Mouse (Mus musculus) heart, embryonic 16.5 days (tissue): ENCODE measurements around the gene Tulp1. TPM values are rescaled to one million over a fixed set of nuclear protein-coding genes. Genes with fewer than 3 reads are reported as not detected.
"Not testable (repeated sequence)": the region's sequence is repeated elsewhere in the genome, so short reads cannot be mapped to it uniquely, and the experiment has no call there.

ENCODE experiments used
- ATAC-seq: fragments of 200-750 bp; cut with Nextera tagmentation; replicated peaks from 2 replicates; pipeline ENCODE4 v1.8.0; 2017; ENCODE audit warnings: moderate number of reproducible peaks; ENCODE audit not compliant: insufficient read depth, low FRiP score; ENCODE audit errors: extremely low read depth
- H3K27ac ChIP-seq: fragments of 300-500 bp; sonication (generic); 2 replicates; pipeline ENCODE4 v1.5.1; 2014; ENCODE audit warnings: mild to moderate bottlenecking, low read length, control low read depth, moderate library complexity
- H3K27me3 ChIP-seq: fragments of 300-500 bp; sonication (generic); 2 replicates; pipeline ENCODE4 v1.6.1; 2014; ENCODE audit warnings: low read length, mixed read lengths; ENCODE audit not compliant: control insufficient read depth, insufficient read depth
- H3K36me3 ChIP-seq: fragments of 300-500 bp; sonication (generic); 2 replicates; pipeline ENCODE4 v1.6.1; 2014; ENCODE audit not compliant: control insufficient read depth, insufficient read depth
- H3K4me1 ChIP-seq: fragments of 300-500 bp; sonication (generic); 2 replicates; pipeline ENCODE4 v1.6.1; 2014; ENCODE audit warnings: low read length, mixed read lengths; ENCODE audit not compliant: control insufficient read depth, insufficient read depth
- H3K4me2 ChIP-seq: fragments of 300-500 bp; sonication (generic); 2 replicates; pipeline ENCODE4 v1.6.1; 2014; ENCODE audit warnings: low read depth, mild to moderate bottlenecking, control low read depth, low read length
- H3K4me3 ChIP-seq: fragments of 300-500 bp; sonication (generic); 2 replicates; pipeline ENCODE4 v1.5.1; 2014; ENCODE audit warnings: mild to moderate bottlenecking, control low read depth, low read length
- H3K9ac ChIP-seq: fragments of 300-500 bp; sonication (generic); 2 replicates; pipeline ENCODE4 v1.6.1; 2014; ENCODE audit warnings: low read length, control low read depth
- H3K9me3 ChIP-seq: fragments of 300-500 bp; sonication (generic); replicated peaks from 2 replicates; pipeline ENCODE4 v1.6.1; 2016; ENCODE audit warnings: low read length; ENCODE audit not compliant: control insufficient read depth
- whole genome bisulfite sequencing: fragments of 180-500 bp; shearing (Covaris S2); extraction: QIAGEN DNeasy Blood & Tissue Kit; methylation state at CpG from one replicate; pipeline ENCODE4 v1.1.7; 2014; 5-methylcytosine and 5-hydroxymethylcytosine counted together
- polyA plus RNA-seq: library from polyadenylated mRNA; unstranded; fragments of >200 nt; fragmentation: Nextera tagmentation; extraction: Ambion mirVana; gene quantifications from 2 replicates; pipeline ENCODE4 v1.2.1, GENCODE M21; 2015

The Tulp1 gene
- polyA plus RNA-seq, 1 experiment from 2014 or later, result 2.1 TPM

DNA sequence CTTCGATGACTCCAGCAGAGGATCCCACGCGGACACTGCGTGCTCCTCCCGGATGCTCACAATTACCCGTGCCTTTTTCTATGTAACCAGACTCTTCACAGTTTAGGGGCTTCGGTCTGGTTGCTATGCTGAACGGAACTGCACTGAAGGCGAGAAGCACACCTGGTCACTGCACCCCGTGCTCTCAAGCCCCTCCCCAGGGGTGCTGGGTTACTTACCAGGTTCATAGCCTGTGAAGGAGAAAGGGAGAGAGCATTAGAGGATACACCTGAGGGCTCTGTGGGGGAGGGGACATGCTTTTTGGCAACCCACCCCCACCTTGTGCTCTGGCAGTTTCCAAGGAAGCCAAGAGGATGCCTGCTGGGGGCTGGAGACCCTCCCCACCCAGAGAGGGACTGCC is 29.8 kb downstream of the Tulp1 start:
- Histone ChIP-seq H3K27me3 (no peaks in the 10 kb centered on the region), H3K4me2 (no peak overlapping the region), H3K9me3 (no peaks in the 10 kb centered on the region), H3K36me3 (peaks cover 22% of the 10 kb centered on the region), H3K27ac (no peak overlapping the region), H3K9ac (no peak overlapping the region), H3K4me1 (peaks cover 8% of the 10 kb centered on the region), H3K4me3 (no peak overlapping the region)
- WGBS, result 68% methylated on average over 10 of the region's 10 CpGs
- ATAC-seq, result no peak

DNA sequence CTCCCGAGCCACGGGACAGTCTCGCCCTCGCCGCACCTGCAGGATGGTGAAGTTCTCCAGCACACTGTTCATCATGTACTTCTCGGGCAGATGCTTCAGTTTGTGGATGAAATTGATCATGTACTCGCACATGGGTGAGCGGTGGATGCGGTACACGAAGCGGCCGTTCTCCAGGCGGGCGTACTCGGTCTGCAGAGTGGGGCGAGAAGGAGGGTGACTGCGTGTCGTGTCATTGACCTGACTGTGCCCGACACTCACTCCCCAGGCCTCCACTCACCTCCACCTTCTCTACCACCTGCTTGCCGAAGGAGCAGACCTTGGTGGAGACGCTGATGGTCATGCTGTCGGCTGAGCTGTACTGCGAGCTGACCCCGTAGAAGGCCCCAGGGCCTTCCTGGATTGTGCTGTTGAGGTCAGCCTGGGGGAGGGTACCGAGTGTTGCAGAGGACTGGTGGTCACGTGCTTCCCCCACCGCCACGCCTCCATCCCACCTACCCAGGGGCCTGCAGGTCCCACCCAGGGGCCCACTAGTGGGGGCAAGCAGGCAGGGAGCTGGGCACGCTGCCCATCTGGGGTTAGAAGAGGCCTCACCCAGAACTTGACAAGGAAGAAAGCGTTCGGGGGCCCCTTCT is 32.0 kb downstream of the Tulp1 start:
- 51% methylated on average over 31 of the region's 31 CpGs for WGBS
- ATAC-seq, result no peak
- Histone ChIP-seq H3K9me3 (no peaks in the 10 kb centered on the region), H3K4me1 (peaks cover 16% of the 10 kb centered on the region), H3K4me3 (no peak overlapping the region), H3K4me2 (no peak overlapping the region), H3K27ac (no peak overlapping the region), H3K9ac (no peak overlapping the region), H3K27me3 (no peaks in the 10 kb centered on the region), H3K36me3 (peaks cover 21% of the 10 kb centered on the region)

DNA sequence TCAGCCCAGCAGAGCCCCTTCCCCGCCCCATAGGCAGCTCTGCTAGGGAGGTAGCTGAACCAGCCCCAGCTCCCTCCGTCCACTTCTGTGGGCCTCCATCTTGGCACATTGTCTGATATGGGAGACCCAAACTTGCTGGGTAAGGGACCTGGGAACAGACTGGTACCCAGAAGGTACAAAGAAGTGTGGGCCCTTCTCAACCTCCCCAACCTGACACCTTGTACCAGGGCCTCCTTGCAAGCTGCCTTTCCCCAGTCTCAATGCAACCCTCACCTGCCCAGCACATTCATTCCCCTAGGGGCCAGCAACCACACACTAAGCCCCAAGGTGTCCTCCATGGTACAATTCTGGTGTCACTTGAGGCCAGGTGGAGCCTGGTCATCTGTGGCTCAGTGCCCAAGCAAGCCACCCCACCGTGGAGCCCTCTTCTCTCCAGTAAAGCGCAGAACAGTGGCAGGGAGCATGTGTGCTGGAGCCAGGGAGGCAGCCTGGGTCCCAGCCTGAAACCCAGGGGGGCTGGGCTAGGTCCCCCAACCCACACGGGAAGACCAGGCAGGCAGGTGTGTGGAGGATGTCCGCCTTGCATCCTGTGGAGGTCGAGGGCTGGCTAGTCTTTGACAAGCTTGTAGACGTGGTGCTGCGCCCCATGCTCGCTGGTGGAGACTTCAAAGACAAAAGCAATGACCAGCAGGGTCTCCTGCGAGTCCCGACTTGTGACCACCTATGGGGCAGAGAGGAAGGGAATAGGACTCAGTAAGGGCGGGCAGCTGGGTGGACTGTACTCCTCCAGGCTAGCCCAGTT is 32.7 kb downstream of the Tulp1 start:
- H3K27me3 ChIP-seq, result no peaks in the 10 kb centered on the region
- no peaks in the 10 kb centered on the region for H3K9me3 ChIP-seq
- no peak overlapping the region for H3K9ac ChIP-seq
- no peak overlapping the region for H3K4me3 ChIP-seq
- no peak for ATAC-seq
- no peak overlapping the region for H3K27ac ChIP-seq
- no peak overlapping the region for H3K4me2 ChIP-seq
- 57% methylated on average over 13 of the region's 13 CpGs for WGBS
- H3K4me1 ChIP-seq, result peaks cover 20% of the 10 kb centered on the region
- peaks cover 20% of the 10 kb centered on the region for H3K36me3 ChIP-seq

- Histone ChIP-seq H3K4me2 (no peak overlapping the region), H3K9ac (no peak overlapping the region), H3K4me1 (peaks cover 20% of the 10 kb centered on the region), H3K4me3 (no peak overlapping the region), H3K27ac (no peak overlapping the region), H3K27me3 (no peaks in the 10 kb centered on the region), H3K36me3 (peaks cover 18% of the 10 kb centered on the region), H3K9me3 (no peaks in the 10 kb centered on the region)
- WGBS, result 43% methylated on average over 6 of the region's 7 CpGs
- no peak for ATAC-seq
Measured at GRCm38 (mm10) chr17:28331241-28332112, 33.5 kb downstream of the Tulp1 start.

- not testable (repeated sequence) for H3K27me3 ChIP-seq, H3K9ac ChIP-seq, H3K27ac ChIP-seq, H3K4me3 ChIP-seq, H3K9me3 ChIP-seq, ATAC-seq, H3K4me2 ChIP-seq
- Histone ChIP-seq H3K4me1 (peaks cover 20% of the 10 kb centered on the region), H3K36me3 (peaks cover 21% of the 10 kb centered on the region)
- 62% methylated on average over 6 of the region's 8 CpGs for WGBS
Measured at GRCm38 (mm10) chr17:28330590-28330989, 34.4 kb downstream of the Tulp1 start.

GRCm38 (mm10) chr17:28330232-28330546 is 34.8 kb downstream of the Tulp1 start:
- H3K9ac ChIP-seq, result peak overlapping the region; percentile 93
- no peaks in the 10 kb centered on the region for H3K27me3 ChIP-seq
- no peak for ATAC-seq
- H3K4me3 ChIP-seq, result peak overlapping the region; percentile 79
- H3K4me2 ChIP-seq, result peak overlapping the region; percentile 82
- peaks cover 20% of the 10 kb centered on the region for H3K4me1 ChIP-seq
- no peaks in the 10 kb centered on the region for H3K9me3 ChIP-seq
- WGBS, result 50% methylated on average over 2 of the region's 2 CpGs
- H3K36me3 ChIP-seq, result peaks cover 21% of the 10 kb centered on the region
- peak overlapping the region; percentile 93; the same call in 1 of the 2 replicates for H3K27ac ChIP-seq

DNA sequence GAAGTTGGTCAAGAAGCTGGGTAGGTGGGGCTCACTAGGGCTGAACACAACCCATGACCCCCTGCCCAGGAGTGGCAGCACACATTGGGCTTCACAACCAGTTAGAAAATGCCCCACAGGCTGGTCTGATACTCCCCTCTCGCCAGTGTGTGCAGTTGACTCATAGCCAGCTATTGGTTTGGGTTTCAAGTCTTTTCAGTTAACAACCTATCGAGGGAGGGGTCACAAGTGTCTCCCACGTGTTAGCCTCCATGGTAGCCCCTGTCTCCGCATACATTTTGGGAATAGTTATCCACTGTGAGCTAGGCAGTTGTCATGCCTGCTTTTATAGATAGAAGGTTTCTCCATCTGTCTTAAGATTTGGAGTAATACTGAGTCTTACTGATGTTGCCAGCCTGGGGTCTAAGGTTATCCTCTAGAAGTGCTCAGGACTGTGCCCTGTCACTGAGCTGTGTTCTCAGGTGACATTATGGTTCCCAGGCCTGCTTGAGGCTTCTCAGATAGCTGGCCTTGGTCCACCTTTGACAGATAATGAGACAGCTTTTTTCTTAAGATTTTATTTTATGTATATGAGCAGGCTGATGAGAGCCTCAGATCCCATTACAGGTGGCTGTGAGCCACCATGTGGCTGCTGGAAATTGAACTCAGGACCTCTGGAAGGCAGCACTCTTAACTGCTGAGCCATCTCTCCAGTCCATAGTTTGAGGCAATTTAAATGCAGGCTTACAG is 35.4 kb downstream of the Tulp1 start:
- Histone ChIP-seq H3K4me2 (peak overlapping the region; percentile 82), H3K36me3 (peaks cover 24% of the 10 kb centered on the region), H3K4me1 (peaks cover 20% of the 10 kb centered on the region), H3K9me3 (no peaks in the 10 kb centered on the region; the same call in 1 of the 2 replicates), H3K27me3 (no peaks in the 10 kb centered on the region), H3K27ac (peak overlapping the region; percentile 93), H3K4me3 (peak overlapping the region; percentile 79), H3K9ac (peak overlapping the region; percentile 93)
- WGBS, result 4% methylated on average over 4 of the region's 4 CpGs
- ATAC-seq, result no peak

DNA sequence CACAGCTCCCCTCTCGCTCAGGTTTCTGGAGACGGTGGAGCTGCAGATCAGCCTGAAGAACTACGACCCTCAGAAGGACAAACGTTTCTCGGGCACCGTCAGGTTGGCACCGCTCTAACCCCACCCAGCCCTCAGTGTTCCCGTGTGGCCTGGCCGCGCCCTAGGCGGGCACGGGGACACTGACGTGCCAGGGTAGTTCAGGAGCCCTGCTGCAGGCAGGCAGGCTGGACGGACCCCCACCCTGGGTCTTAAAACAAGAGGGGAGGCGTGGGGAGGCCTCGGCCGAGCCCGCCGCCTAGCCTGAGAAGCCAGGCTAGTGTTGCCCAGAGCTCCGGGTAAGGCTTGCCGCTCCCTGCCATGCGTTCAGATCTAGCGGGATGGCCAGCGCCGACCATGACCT is 36.1 kb downstream of the Tulp1 start:
- WGBS, result 1% methylated on average over 25 of the region's 25 CpGs
- H3K9me3 ChIP-seq, result peaks cover 3% of the 10 kb centered on the region; the same call in 1 of the 2 replicates
- peak overlapping the region; percentile 93 for H3K27ac ChIP-seq
- peaks cover 29% of the 10 kb centered on the region for H3K36me3 ChIP-seq
- peak; percentile 2; the same call in 1 of the 2 replicates for ATAC-seq
- H3K4me1 ChIP-seq, result peaks cover 20% of the 10 kb centered on the region
- peak overlapping the region; percentile 82 for H3K4me2 ChIP-seq
- H3K27me3 ChIP-seq, result no peaks in the 10 kb centered on the region
- H3K4me3 ChIP-seq, result peak overlapping the region; percentile 79
- peak overlapping the region; percentile 93 for H3K9ac ChIP-seq
